Mouse (Mus musculus) hindbrain, embryonic 13.5 days (tissue): ENCODE data around the gene Ccdc59. TPM values are rescaled to one million over a fixed set of nuclear protein-coding genes. Genes with fewer than 3 reads are reported as not detected.
A peak's percentile ranks its signal among the peaks of the same experiment; 100 is the strongest.

Source experiments
- ATAC-seq: fragments of 200-750 bp; cut with Nextera tagmentation; 2 replicates; pipeline ENCODE4 v1.8.0; 2017; ENCODE audit warnings: moderate TSS enrichment; ENCODE audit not compliant: low FRiP score
- H3K27ac ChIP-seq: fragments of 300-500 bp; sonication (generic); 2 replicates; pipeline ENCODE4 v1.5.1; 2015; ENCODE audit warnings: inconsistent platforms, mild to moderate bottlenecking, moderate library complexity
- H3K27me3 ChIP-seq: fragments of 300-500 bp; sonication (generic); 2 replicates; pipeline ENCODE4 v1.6.1; 2015; ENCODE audit warnings: mild to moderate bottlenecking, inconsistent platforms
- H3K36me3 ChIP-seq: fragments of 300-500 bp; sonication (generic); 2 replicates; pipeline ENCODE4 v1.6.1; 2015; ENCODE audit warnings: mild to moderate bottlenecking, inconsistent platforms
- H3K4me1 ChIP-seq: fragments of 300-500 bp; sonication (generic); replicated peaks from 2 replicates; pipeline ENCODE4 v1.6.1; 2015; ENCODE audit warnings: inconsistent platforms
- H3K4me2 ChIP-seq: fragments of 300-500 bp; sonication (generic); 2 replicates; pipeline ENCODE4 v1.6.1; 2015; ENCODE audit warnings: inconsistent platforms, mild to moderate bottlenecking, moderate library complexity
- H3K4me3 ChIP-seq: fragments of 300-500 bp; sonication (generic); 2 replicates; pipeline ENCODE4 v1.5.1; 2015; ENCODE audit warnings: mild to moderate bottlenecking, inconsistent platforms
- H3K9ac ChIP-seq: fragments of 300-500 bp; sonication (generic); 2 replicates; pipeline ENCODE4 v1.6.1; 2015; ENCODE audit warnings: mild to moderate bottlenecking, inconsistent platforms
- H3K9me3 ChIP-seq: fragments of 300-500 bp; sonication (generic); 2 replicates; pipeline ENCODE4 v1.6.1; 2016; ENCODE audit warnings: inconsistent platforms
- WGBS: fragments of 180-500 bp; shearing (Covaris S2); methylation state at CpG from one replicate; pipeline ENCODE4 v1.1.7; 2015; 5-methylcytosine and 5-hydroxymethylcytosine counted together
- polyA plus RNA-seq: library from polyadenylated mRNA; unstranded; fragments of >200 nt; fragmentation: Nextera tagmentation; extraction: Ambion mirVana; gene quantifications from 2 replicates; pipeline ENCODE4 v1.2.1, GENCODE M21; 2015

The Ccdc59 gene
- polyA plus RNA-seq: 48.1 and 50.2 TPM in 2 replicates

DNA sequence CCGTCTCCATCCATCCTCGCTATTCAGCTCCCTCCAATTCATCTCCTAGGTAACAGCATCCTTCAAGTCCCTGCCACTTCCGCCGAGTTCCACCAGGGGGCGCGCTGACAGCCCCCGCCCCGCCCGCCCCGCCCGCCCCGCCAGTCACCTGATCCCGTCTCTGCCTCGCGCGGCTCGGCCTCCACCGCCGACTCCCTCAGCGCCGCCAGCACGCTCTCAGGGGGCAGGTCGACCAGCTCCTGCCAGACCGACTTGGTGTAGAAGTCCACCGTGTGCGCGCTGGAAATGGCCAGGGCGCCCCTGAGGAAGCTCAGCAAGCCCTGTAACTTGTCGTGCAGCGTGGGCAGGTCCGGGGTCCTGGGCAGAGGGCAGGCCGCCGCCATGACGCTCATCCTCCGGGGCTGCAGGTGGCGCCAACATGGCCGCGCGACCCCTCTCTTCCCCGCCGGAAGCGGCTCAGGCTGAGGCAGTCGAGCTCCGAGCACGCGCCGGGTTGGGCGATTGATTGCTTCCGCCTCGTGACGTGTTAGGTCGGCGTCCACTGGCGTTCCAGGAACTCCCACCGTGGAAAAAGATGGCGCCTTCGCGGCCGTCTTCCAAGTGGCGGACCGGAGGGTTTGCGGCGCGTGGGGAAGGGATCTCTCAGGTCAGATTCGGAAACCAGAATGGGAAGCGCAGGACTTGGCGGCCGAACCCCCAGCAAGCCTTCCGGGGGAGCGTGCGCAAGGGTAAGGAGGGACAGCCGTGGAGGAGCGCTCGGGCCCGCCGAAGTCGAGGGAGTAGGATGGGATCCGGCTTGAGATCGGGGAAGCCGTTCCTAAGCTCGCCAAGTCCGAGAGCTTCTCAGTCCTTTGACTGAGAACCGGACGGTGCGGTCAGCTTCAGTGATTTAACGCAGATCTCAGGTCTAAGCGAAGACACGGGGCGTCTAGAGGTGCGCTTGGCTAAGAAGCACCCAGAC, at the start of gene Ccdc59, which contains the start of gene Mettl25:
Gene Ccdc59 (plus strand): TSS at position 140 of the 961 bp plus-strand sequence.
Gene Mettl25 (minus strand): TSS at position 453 of the 961 bp plus-strand sequence.
- H3K4me2 ChIP-seq: peak within 1 kb of the TSS; percentile 81

DNA sequence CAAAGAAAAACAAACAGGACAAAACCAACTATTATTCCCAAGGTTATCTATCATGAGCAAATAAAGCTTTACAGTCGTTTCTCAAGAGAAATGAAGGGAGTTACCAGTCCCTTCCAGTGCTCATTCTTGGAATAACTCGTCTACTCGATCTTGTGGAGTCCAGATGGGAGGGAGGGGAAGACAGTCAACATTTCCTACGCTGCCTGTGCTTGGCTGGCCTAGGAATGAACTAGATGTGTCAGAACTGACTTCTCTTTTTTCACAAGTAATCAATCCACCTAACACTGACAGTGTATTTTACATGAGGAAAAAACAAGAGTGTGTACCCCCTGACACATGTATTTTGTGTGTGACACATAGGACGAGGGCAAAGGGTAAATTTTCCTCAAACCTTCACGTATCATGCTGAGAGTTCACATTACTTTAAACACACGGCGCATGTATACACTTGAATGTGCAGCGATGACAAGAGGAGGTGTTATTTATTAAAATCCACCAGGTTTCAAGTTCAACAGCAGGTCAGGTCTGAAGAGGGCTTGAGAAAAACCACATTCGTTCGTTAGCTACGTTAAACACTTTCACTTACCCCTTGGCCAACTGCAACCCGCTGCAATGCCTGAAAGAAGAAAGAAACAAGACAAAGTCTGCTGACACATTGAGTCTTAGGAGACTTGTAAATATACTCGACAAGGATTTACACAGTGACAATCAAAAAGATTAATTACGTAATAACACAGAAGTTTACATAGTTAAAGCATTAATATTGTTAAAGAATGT, 46.9 kb upstream of the Ccdc59 start:
- no peak overlapping the region for H3K27ac ChIP-seq
- no peak for ATAC-seq
- H3K9ac ChIP-seq: no peak overlapping the region
- H3K4me2 ChIP-seq: no peak overlapping the region
- peaks cover 7% of the 10 kb centered on the region for H3K36me3 ChIP-seq
- peaks cover 3% of the 10 kb centered on the region; the same call in 1 of the 2 replicates for H3K4me1 ChIP-seq
- WGBS: 85% methylated on average over 15 of the region's 15 CpGs
- no peaks in the 10 kb centered on the region for H3K9me3 ChIP-seq
- no peak overlapping the region for H3K4me3 ChIP-seq
- H3K27me3 ChIP-seq: no peaks in the 10 kb centered on the region

More for the DNA sequence above, at the start of gene Ccdc59, which contains the start of gene Mettl25:
- peak within 1 kb of the TSS; percentile 98 for H3K27ac ChIP-seq
- no peaks in the 10 kb centered on the region for H3K27me3 ChIP-seq
- peak; percentile 98 for ATAC-seq
- WGBS: under 1% methylated on average over 90 of the region's 90 CpGs
- H3K36me3 ChIP-seq: peaks cover 32% of the 10 kb centered on the region
- peak within 1 kb of the TSS; percentile 83 for H3K9ac ChIP-seq
- peaks cover 9% of the 10 kb centered on the region for H3K4me1 ChIP-seq
- no peaks in the 10 kb centered on the region for H3K9me3 ChIP-seq
- H3K4me3 ChIP-seq: peak within 1 kb of the TSS; percentile 84

DNA sequence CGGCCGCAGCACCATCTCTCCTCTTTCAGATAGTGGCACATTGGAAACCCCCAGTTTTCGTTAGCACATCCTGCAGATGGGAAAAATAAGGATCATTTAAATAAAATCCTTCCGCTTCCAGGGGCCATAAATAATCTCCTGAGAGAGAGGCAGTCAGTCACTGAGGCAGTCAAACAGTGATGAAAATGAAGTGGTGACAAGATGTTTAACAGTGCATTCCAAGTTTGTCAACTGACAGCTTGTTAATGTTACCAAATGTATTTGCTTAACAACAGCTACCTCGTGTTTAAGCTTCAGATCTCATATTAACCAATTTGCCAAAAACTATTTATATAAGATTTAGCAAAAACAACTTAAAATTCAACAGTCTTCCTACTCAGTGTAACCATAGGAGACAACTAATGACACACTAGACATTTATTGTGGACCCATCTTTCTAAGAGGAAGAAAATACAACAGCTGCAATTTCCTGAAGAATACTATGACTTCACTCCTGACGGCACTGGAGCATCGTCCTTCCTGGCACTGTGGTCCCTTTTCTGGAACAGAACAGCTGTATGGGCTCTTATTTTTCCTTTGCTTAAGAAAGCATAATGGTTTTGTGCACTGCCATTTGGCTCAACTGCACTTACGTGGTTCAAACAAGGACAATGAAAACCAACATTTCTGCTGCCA, 43.5 kb upstream of the Ccdc59 start:
- H3K9me3 ChIP-seq: no peaks in the 10 kb centered on the region

DNA sequence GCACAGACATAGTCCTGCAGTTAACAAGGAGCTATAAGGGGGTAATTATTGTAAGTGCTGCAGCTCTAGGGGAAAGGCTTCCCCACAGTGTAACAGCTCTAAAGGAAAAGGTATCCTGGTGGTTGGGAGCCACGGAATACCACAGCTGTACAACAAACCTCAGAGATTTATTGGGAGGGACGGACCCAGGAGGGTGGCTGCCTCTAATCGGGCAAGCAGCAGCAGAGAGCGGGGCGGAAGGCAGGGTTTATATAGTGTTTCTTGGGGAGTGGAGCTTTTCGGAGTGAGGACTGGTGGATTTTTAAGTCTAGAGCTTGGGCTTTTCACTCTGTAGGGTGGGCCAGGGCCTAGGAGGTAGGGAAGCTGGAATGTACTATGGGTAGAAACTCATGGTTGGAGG, 39.7 kb upstream of the Ccdc59 start:
- H3K27me3 ChIP-seq: no peaks in the 10 kb centered on the region
- H3K4me2 ChIP-seq: no peak overlapping the region
- no peak overlapping the region for H3K9ac ChIP-seq
- no peaks in the 10 kb centered on the region for H3K4me1 ChIP-seq
- no peak for ATAC-seq
- H3K36me3 ChIP-seq: no peaks in the 10 kb centered on the region
- H3K27ac ChIP-seq: no peak overlapping the region
- H3K4me3 ChIP-seq: no peak overlapping the region
- H3K9me3 ChIP-seq: no peaks in the 10 kb centered on the region
- 87% methylated on average over 6 of the region's 6 CpGs for WGBS

More for the DNA sequence above, 43.5 kb upstream of the Ccdc59 start:
- no peak overlapping the region for H3K9ac ChIP-seq
- H3K4me1 ChIP-seq: no peaks in the 10 kb centered on the region
- peaks cover 7% of the 10 kb centered on the region for H3K36me3 ChIP-seq
- no peaks in the 10 kb centered on the region for H3K27me3 ChIP-seq
- WGBS: 87% methylated on average over 8 of the region's 8 CpGs
- no peak for ATAC-seq
- H3K4me3 ChIP-seq: no peak overlapping the region
- no peak overlapping the region for H3K27ac ChIP-seq
- no peak overlapping the region for H3K4me2 ChIP-seq

DNA sequence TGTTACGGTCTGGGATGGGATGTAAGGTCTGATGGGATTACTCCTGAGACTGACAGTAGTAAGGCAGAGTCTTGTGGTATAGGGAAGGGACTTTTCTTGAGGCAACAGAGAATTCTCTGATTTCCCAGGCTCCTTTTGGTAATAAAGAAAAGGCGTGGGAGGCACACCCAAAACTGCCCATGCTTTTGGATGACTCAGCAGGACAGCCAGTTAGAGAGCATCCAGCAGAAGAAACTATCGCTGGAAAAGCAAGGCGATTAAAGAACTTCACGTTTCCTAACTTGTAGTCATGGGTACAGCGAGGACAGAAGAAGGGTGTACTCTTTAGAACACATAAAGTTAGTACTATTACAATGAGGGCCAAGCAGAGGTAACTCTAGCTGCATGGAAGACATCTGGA, 38.7 kb upstream of the Ccdc59 start:
- Histone ChIP-seq H3K27me3 (no peaks in the 10 kb centered on the region), H3K4me3 (no peak overlapping the region), H3K4me1 (no peaks in the 10 kb centered on the region), H3K27ac (no peak overlapping the region), H3K4me2 (no peak overlapping the region), H3K9ac (no peak overlapping the region), H3K36me3 (no peaks in the 10 kb centered on the region), H3K9me3 (no peaks in the 10 kb centered on the region)
- WGBS: 93% methylated on average over 6 of the region's 6 CpGs
- ATAC-seq: no peak

DNA sequence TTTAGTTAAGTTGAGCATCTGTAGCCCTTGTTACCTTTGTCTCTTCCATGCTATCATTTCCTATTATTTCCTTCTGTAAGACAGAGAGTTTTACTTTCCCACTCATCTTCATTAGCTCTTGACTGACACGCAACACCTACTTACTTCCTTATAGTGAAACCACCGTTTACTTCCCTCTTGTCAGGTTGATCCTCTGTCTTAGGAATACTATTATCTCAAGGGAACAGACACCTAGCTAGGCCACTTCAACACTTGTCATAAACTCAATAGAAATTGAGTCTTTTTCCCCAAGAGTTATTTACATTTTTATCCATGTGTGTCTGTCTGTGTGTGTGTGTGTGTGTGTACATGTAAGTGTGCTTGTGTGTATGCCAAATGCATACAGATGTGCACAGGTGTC, 37.4 kb upstream of the Ccdc59 start:
- Histone ChIP-seq H3K4me3 (no peak overlapping the region), H3K36me3 (no peaks in the 10 kb centered on the region), H3K27me3 (no peaks in the 10 kb centered on the region), H3K27ac (no peak overlapping the region), H3K9ac (no peak overlapping the region), H3K4me1 (no peaks in the 10 kb centered on the region), H3K4me2 (no peak overlapping the region), H3K9me3 (no peaks in the 10 kb centered on the region)
- 89% methylated on average over 2 of the region's 2 CpGs for WGBS
- no peak for ATAC-seq

DNA sequence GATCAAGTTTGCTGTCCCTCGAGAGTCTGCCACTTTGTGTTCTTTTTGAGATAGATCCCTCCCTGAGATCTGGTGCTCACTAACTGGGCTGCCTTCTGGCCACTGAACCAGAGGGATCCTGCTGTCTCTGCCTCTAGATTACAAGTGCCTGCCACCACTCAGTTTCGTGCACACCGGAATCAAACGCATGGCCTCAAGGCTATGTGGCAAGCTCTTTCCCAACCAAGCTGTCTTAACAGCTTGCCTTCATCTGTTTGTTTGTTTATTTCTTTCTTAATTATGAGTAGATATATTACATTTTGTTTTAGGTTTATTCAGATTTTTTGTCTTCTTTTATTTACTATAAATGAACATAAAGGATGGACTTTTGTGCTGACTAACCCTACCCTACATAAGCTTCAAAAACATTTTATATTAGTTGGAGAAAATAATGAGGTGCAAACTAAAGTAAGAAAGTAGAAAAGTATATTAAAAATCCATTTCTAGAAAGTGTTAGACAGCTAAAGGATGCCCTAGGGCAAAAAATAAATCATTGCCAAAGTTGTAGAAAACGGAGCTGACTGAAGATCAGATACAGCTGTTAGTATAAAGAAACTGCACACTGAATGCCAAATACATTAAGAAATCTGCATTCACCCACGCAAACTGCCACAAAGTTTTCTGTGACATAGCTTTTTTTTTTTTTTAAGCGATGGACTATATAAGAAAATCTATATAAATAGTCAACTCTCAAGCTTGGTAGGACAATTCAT, 34.4 kb upstream of the Ccdc59 start:
- Histone ChIP-seq H3K27me3 (no peaks in the 10 kb centered on the region), H3K36me3 (no peaks in the 10 kb centered on the region)
- 87% methylated on average over 7 of the region's 7 CpGs for WGBS

DNA sequence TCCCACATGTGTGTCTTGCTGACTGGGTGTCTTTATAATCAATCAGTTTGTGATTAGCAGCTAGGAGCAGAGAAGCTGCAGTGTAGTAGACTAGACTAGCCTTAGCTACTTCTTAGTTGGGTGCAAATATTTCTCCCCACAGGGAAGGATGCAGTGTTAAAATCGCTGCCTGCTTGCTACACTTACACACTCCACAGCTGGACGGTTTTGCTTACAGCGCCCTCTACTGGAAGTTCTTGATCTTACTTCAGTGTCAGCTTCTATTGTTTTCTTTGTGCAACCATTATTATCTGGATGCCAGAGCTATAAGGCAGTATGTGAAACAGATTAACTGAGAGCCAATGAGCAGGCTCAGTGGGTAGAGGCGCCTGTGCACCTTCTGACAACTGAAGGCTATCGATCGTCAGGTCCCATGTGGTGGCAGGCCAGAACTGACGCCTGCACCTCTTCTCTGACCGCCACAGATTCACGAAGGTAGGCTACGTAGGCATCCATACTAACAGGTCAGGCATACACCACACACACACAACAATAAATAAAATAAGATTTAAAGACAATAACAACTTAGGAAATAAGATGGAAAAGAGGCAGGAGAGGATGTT, 6.1 kb upstream of the Ccdc59 start:
- Histone ChIP-seq H3K4me3 (no peak overlapping the region), H3K9me3 (no peaks in the 10 kb centered on the region), H3K4me2 (no peak overlapping the region), H3K27me3 (no peaks in the 10 kb centered on the region), H3K4me1 (no peaks in the 10 kb centered on the region), H3K9ac (no peak overlapping the region), H3K36me3 (no peaks in the 10 kb centered on the region), H3K27ac (no peak overlapping the region)
- peak; percentile 72 for ATAC-seq
- 65% methylated on average over 10 of the region's 10 CpGs for WGBS

More for the DNA sequence above, 34.4 kb upstream of the Ccdc59 start:
- Histone ChIP-seq H3K9ac (no peak overlapping the region), H3K4me2 (no peak overlapping the region), H3K4me1 (no peaks in the 10 kb centered on the region), H3K4me3 (no peak overlapping the region), H3K27ac (no peak overlapping the region), H3K9me3 (no peaks in the 10 kb centered on the region)
- ATAC-seq: no peak

DNA sequence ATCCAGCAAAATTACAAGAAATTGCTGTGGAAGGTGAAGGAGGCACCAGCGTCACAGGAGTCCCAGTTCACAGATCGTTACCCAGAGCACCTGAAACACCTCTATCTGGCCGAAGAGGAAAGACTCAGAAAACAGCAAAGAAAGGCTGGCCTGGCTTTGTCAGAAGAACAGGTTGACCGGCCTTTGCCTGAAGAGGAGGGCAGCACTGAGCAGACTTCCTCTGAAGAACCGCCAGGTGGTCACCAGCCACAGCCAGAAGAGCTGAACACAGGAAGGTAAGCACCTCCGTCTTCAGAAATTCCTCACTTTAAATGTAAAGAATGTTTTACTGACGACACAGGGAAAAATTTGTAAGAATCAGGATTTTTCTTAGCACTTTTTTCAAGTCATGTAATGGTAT, 1.7 kb downstream of the Ccdc59 start:
- Histone ChIP-seq H3K4me1 (peaks cover 9% of the 10 kb centered on the region), H3K9ac (no peak overlapping the region), H3K27ac (no peak overlapping the region), H3K4me2 (peak overlapping the region; percentile 81), H3K27me3 (no peaks in the 10 kb centered on the region), H3K4me3 (peak overlapping the region; percentile 4), H3K9me3 (no peaks in the 10 kb centered on the region), H3K36me3 (peaks cover 42% of the 10 kb centered on the region)
- ATAC-seq: no peak
- 85% methylated on average over 7 of the region's 7 CpGs for WGBS

DNA sequence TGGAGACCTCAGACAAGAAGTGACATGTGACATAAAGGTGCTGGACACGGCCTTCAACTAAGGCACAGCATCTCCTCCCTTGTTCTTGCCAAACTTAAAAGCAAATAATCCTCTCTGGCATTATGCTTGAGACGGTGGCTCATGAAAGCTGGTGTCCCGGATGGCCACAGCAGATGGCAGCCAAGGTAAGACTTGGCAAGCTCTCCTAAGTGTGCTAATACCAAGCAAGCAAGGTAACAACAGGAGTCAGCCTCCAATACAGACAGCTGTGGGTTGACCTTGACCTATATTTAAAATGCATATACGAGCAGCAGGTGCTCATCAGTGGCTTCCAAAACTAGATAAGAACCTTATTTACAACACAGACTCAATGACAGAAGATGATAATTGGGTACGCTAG, 9.4 kb downstream of the Ccdc59 start:
- ATAC-seq: no peak
- no peaks in the 10 kb centered on the region for H3K9me3 ChIP-seq

DNA sequence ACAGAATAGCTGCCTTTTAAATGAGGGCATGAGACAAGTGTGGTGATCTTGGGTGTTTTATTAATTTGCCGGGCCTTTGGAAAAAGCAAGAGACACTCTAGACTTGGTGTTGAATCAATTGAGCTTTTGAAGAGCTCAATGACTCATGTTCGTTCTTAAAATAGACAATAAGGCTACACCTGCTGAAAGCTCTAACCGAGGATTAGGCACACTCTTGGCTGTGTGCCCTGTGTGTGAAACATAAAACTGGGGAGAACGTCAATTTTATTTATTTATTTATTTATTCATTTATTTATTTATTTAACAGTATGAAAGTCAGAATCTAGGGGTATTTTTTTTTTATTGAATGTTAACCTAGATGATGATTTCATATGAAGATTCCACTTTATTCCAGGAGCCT, 10.3 kb downstream of the Ccdc59 start:
- no peaks in the 10 kb centered on the region for H3K9me3 ChIP-seq
- no peak overlapping the region for H3K27ac ChIP-seq
- no peak overlapping the region for H3K4me3 ChIP-seq
- WGBS: 91% methylated on average over 4 of the region's 4 CpGs
- H3K9ac ChIP-seq: no peak overlapping the region
- peaks cover 44% of the 10 kb centered on the region for H3K36me3 ChIP-seq
- no peak for ATAC-seq
- H3K4me1 ChIP-seq: no peaks in the 10 kb centered on the region
- no peak overlapping the region for H3K4me2 ChIP-seq
- H3K27me3 ChIP-seq: no peaks in the 10 kb centered on the region

More for the DNA sequence above, 9.4 kb downstream of the Ccdc59 start:
- H3K9ac ChIP-seq: no peak overlapping the region
- 87% methylated on average over 5 of the region's 5 CpGs for WGBS
- H3K27me3 ChIP-seq: no peaks in the 10 kb centered on the region
- H3K36me3 ChIP-seq: peaks cover 52% of the 10 kb centered on the region
- H3K27ac ChIP-seq: no peak overlapping the region
- no peak overlapping the region for H3K4me2 ChIP-seq
- no peak overlapping the region for H3K4me3 ChIP-seq
- no peaks in the 10 kb centered on the region for H3K4me1 ChIP-seq
